Mouse (Mus musculus): ENCODE results near the gene Ank3.

- TF ChIP-seq POLR2A (IDR thresholded peaks at IDR 0.05; ENCODE audit: extremely low read depth, insufficient read depth, low read length) (no peak), CTCF (IDR thresholded peaks at IDR 0.05; ENCODE audit: low read depth, low read length) (no peak)
These were observed 31.6 kb downstream of the Ank3 start for GRCm38 (mm10) chr10:69430138-69430537.

Data from liver, adult 2 months (tissue).